Mouse (Mus musculus): ENCODE measurements around the gene Polr1e. TPM values are rescaled to one million over a fixed set of nuclear protein-coding genes. Genes with fewer than 3 reads are reported as not detected.

Polr1e gene
- polyA plus RNA-seq (2015; fragmentation: Nextera tagmentation; extraction: Ambion mirVana), result 33.9 and 36.7 TPM in 2 replicates

DNA sequence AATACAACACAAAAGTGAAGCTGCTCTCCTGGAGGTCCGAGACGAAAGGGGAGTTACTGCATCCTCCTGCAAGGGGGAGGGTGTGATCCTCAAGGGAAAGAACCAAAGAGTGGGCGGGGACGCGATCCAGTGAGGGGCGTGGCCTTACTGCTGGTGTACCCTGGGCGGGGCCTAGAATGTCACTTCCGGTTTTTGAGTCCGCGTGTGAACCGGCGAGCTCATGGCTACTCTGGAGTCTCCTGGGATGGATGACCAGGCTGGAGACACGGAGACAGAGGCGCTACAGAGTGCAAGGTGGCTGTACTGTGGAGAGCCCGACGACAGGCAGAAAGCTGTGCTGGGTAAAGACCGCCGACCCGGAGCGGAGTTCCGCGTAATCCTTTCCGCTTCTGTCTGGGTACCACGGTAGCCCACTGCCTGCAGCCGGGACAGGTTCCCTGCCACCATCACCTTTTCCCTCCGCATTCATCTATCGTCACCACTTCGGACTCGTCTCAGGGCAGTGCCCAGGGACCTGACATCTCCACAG lies at the start of gene Polr1e:
Polr1e (plus strand) TSS at position 132 of the 529 bp plus-strand sequence.
- no peaks in the 10 kb centered on the region for H3K36me3 ChIP-seq
- peak; percentile 88 for ATAC-seq (ENCODE audit: low FRiP score, low read depth)
- H3K4me3 ChIP-seq, result peak within 1 kb of the TSS; percentile 77
- H3K9me3 ChIP-seq, result no peaks in the 10 kb centered on the region
- peak within 1 kb of the TSS; percentile 43; the same call in 1 of the 2 replicates for H3K27ac ChIP-seq (replicated peaks)
- under 1% methylated on average over 29 of the region's 29 CpGs for WGBS
- H3K4me1 ChIP-seq (replicated peaks), result peaks cover 23% of the 10 kb centered on the region
- no peaks in the 10 kb centered on the region for H3K27me3 ChIP-seq
- H3K9ac ChIP-seq, result peak within 1 kb of the TSS; percentile 64
- H3K4me2 ChIP-seq, result peak within 1 kb of the TSS; percentile 94

DNA sequence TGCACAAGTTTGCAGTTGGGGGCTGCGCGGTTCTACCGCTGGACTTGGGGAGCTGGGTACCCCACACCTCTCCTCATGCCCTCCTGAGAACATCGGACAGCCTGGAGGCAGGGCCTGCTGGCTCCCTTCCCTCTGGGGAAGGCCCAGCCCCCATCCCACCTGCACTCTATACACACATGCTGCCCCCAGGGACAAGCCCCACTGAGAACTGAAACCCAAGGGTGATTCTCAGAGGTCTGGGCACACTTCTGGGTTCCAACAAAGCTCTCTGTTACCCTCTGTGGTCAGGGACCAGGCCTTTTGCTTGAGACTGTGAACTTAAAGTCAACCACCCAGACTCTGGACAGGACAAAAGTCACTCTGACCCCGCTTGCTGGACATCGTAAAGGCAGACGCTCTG lies 48.3 kb upstream of the Polr1e start:
- no peak for ATAC-seq (ENCODE audit: low FRiP score, low read depth)
- H3K4me1 ChIP-seq (replicated peaks), result peaks cover 5% of the 10 kb centered on the region; the same call in 1 of the 2 replicates
- H3K36me3 ChIP-seq, result no peaks in the 10 kb centered on the region
- 92% methylated on average over 7 of the region's 7 CpGs for WGBS
- no peak overlapping the region for H3K4me2 ChIP-seq
- no peak overlapping the region for H3K4me3 ChIP-seq
- H3K9me3 ChIP-seq, result no peaks in the 10 kb centered on the region
- no peak overlapping the region for H3K9ac ChIP-seq
- H3K27ac ChIP-seq (replicated peaks), result no peak overlapping the region
- no peaks in the 10 kb centered on the region for H3K27me3 ChIP-seq

DNA sequence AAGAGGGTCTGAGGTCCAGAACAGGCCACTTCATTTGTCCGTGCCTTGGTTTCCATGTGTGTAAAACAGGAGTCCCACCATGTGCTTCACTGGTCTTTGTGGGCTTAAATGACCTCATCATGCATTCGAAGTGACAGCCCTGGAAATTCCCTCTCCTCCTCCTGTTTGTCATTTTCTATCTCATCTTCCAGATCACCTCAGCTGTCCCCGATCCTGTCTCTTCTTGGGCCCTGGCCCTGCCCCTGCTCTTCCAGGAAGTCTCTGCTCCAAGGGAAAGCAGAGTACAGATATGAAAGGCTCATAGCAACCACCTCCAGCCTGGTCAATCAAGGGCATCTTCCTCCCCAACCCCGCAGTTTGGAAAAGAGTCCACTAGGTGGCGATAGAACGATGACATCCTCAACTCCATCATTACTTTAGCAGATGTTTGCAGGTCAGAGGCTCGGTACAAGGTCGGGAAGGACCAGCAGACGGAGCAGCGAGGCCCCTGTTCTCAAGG lies 47.7 kb upstream of the Polr1e start:
- Histone ChIP-seq H3K4me2 (no peak overlapping the region), H3K4me1 (replicated peaks) (peaks cover 5% of the 10 kb centered on the region; the same call in 1 of the 2 replicates), H3K4me3 (no peak overlapping the region), H3K36me3 (no peaks in the 10 kb centered on the region), H3K9ac (no peak overlapping the region), H3K27me3 (no peaks in the 10 kb centered on the region), H3K9me3 (no peaks in the 10 kb centered on the region), H3K27ac (replicated peaks) (no peak overlapping the region)
- WGBS, result 25% methylated on average over 10 of the region's 10 CpGs
- ATAC-seq (ENCODE audit: low FRiP score, low read depth), result no peak

DNA sequence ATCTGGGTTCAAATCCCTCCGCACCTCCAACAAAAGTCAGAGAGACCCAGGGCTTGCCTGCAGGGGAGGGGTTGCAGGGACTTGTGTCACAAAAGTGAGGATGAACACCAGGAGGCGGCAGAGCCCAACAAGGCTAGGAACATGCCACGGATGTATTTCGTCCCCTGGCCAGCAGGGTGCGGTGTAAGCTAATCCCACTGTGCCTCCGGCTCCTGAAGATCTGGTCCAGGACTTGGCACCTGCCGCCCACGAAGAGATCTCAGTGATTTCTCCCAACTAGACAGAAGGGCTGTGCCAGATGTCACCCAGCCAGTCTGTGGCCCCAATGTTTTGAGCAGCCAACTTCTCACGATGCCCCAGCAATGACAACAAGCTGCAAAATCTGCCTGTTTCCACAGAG lies 44.9 kb upstream of the Polr1e start:
- H3K27me3 ChIP-seq, result no peaks in the 10 kb centered on the region
- peaks cover 5% of the 10 kb centered on the region; the same call in 1 of the 2 replicates for H3K4me1 ChIP-seq (replicated peaks)
- H3K4me3 ChIP-seq, result no peak overlapping the region
- 12% methylated on average over 9 of the region's 9 CpGs for WGBS
- H3K9ac ChIP-seq, result no peak overlapping the region
- H3K36me3 ChIP-seq, result no peaks in the 10 kb centered on the region
- peak overlapping the region; percentile 37 for H3K4me2 ChIP-seq
- ATAC-seq (ENCODE audit: low FRiP score, low read depth), result 0 out of 2 replicates have a peak, but pooled peaks have one; percentile 52
- no peak overlapping the region for H3K27ac ChIP-seq (replicated peaks)
- no peaks in the 10 kb centered on the region for H3K9me3 ChIP-seq

DNA sequence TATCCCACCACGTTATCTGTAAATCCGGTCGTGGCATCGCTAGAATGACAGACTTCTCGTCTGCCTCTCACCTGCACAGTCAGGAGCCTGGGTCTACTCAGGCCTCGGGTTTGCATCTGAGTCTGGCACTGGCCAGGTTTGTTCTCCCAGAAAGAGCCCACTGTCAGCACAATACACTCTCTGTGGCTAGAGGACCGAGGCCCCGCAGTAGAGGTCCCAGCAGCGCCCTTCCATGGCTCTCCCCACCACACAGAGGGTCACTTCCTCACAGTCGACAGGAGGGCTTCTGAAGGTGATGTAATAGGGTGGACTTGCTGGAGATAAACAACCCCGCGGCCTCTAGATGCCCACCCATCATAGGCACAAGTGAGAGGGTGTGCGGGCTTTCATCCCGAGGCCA lies 44.5 kb upstream of the Polr1e start:
- Histone ChIP-seq H3K4me2 (peak overlapping the region; percentile 37), H3K4me3 (no peak overlapping the region), H3K9ac (no peak overlapping the region), H3K27ac (replicated peaks) (no peak overlapping the region), H3K36me3 (no peaks in the 10 kb centered on the region), H3K4me1 (replicated peaks) (peaks cover 5% of the 10 kb centered on the region; the same call in 1 of the 2 replicates), H3K9me3 (no peaks in the 10 kb centered on the region), H3K27me3 (no peaks in the 10 kb centered on the region)
- no peak; the same call in 1 of the 2 replicates for ATAC-seq (ENCODE audit: low FRiP score, low read depth)
- WGBS, result 57% methylated on average over 14 of the region's 14 CpGs

DNA sequence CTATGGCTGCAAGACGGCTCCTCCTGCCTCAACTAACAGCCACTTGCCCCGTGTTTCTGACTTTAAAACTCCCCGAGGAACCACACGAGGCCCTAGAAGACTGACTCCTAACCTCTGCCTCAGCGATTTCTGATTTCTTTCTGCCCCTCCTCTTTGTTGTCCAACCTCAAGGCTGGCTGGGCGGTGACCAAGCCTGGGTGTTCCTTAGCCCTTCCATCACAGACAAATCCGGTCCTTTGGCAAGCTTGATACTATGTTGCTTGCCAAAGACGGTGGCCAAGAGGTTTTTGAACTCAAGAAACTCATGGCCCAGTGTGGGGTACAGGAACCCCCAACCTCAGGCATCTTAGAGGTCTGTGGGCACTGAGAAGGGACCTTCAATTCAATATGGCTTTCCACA lies 44.1 kb upstream of the Polr1e start:
- H3K4me2 ChIP-seq, result no peak overlapping the region
- no peaks in the 10 kb centered on the region for H3K9me3 ChIP-seq
- H3K9ac ChIP-seq, result no peak overlapping the region
- no peak for ATAC-seq (ENCODE audit: low FRiP score, low read depth)
- H3K36me3 ChIP-seq, result no peaks in the 10 kb centered on the region
- WGBS, result 81% methylated on average over 8 of the region's 8 CpGs
- no peaks in the 10 kb centered on the region for H3K27me3 ChIP-seq
- H3K4me1 ChIP-seq (replicated peaks), result peaks cover 5% of the 10 kb centered on the region; the same call in 1 of the 2 replicates
- H3K27ac ChIP-seq (replicated peaks), result no peak overlapping the region
- no peak overlapping the region for H3K4me3 ChIP-seq

DNA sequence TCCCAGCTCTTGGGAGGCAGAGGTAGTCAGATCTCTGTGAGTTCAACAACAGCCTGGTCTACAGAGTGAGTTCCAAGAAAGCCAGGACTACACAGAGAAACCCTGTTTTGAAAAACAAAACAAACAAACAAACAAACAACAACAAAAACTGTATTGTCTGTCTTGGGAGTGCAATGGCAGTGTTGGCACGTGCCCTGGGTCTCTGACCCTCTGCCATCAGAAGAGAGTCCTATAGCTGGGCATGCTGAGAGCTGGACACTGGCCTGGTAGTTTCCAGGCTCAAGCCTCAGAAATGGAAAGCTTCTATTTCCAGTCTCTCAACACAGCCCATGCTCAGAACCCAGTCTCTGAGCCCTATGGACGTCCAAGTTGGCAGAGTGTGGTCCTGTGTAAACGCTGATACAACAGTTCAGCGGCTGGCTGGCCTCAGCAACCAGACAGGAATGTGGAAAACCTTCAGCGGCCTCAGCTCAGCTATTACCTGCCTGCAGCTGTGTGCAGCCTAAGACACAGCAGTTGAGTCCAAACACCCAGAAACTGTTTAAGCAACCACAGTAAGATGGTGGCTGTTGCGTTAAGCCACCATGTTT lies 42.3 kb upstream of the Polr1e start:
- no peaks in the 10 kb centered on the region for H3K27me3 ChIP-seq
- H3K36me3 ChIP-seq, result no peaks in the 10 kb centered on the region
- H3K9ac ChIP-seq, result no peak overlapping the region
- peaks cover 13% of the 10 kb centered on the region for H3K4me1 ChIP-seq (replicated peaks)
- no peak overlapping the region for H3K27ac ChIP-seq (replicated peaks)
- H3K4me2 ChIP-seq, result no peak overlapping the region
- ATAC-seq (ENCODE audit: low FRiP score, low read depth), result no peak
- WGBS, result 86% methylated on average over 6 of the region's 6 CpGs
- no peaks in the 10 kb centered on the region for H3K9me3 ChIP-seq
- H3K4me3 ChIP-seq, result no peak overlapping the region

DNA sequence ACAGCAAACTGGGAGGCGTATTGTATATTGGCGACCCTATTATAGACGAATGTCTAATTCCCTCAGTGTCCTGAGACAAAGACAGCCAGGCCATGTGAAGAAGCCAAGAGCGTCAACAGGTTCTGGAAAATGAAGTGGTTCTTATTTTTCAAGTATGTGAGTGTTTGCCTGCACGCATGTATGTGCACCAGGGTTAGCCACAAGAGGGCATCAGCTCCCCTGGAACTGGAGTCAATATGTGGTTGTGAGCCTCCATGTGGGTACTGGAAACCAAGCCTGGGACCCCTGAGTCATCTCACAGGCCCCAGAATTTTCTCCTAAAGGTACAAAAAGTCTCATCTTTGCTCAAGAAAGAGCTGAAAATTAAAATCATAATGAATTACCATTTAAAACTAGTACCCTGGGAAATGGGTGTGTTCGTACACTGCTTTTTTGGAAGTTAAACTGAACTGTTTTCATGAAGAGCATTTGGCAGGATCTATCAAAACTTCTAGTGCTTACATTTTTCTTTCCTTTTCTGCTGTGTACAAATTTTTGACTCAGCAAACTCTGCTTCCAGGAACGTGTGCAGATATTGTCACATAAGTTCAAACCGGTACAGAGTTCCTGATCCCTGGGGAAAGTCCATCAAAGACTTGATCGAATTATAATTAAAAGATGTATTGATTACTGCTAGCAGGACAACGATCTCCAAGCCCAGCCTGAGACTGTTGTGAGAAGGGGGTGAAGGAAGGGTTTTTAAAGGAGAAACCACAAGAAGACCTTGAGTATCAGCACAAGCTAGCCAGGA lies 41.3 kb upstream of the Polr1e start:
- Histone ChIP-seq H3K4me2 (no peak overlapping the region), H3K4me1 (replicated peaks) (peaks cover 21% of the 10 kb centered on the region), H3K36me3 (no peaks in the 10 kb centered on the region), H3K4me3 (no peak overlapping the region), H3K27ac (replicated peaks) (no peak overlapping the region), H3K27me3 (no peaks in the 10 kb centered on the region), H3K9ac (no peak overlapping the region), H3K9me3 (no peaks in the 10 kb centered on the region)
- 88% methylated on average over 10 of the region's 10 CpGs for WGBS
- no peak for ATAC-seq (ENCODE audit: low FRiP score, low read depth)

DNA sequence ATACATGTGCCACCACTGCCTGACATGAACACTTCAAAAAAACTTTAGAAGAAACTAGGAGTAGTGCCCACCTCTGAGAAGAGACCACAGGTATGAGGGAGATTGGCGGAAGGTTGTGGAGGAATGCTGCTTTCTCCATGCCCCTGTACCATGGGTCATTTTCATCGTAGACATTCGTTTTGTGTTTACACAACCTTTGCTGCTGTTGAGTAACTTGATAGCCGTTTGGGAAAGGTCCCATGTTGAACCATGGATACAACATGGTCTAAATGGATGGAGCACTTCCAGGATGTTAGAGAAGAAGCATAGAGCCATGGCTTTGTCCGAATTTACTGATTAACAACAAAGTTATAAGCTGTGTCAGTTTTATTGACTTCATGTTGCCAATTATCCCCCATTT lies 40.2 kb upstream of the Polr1e start:
- Histone ChIP-seq H3K4me2 (no peak overlapping the region), H3K9me3 (no peaks in the 10 kb centered on the region), H3K27ac (replicated peaks) (no peak overlapping the region), H3K27me3 (no peaks in the 10 kb centered on the region), H3K9ac (no peak overlapping the region), H3K36me3 (no peaks in the 10 kb centered on the region), H3K4me3 (no peak overlapping the region), H3K4me1 (replicated peaks) (peaks cover 25% of the 10 kb centered on the region)
- ATAC-seq (ENCODE audit: low FRiP score, low read depth), result no peak
- WGBS, result 83% methylated on average over 5 of the region's 5 CpGs

DNA sequence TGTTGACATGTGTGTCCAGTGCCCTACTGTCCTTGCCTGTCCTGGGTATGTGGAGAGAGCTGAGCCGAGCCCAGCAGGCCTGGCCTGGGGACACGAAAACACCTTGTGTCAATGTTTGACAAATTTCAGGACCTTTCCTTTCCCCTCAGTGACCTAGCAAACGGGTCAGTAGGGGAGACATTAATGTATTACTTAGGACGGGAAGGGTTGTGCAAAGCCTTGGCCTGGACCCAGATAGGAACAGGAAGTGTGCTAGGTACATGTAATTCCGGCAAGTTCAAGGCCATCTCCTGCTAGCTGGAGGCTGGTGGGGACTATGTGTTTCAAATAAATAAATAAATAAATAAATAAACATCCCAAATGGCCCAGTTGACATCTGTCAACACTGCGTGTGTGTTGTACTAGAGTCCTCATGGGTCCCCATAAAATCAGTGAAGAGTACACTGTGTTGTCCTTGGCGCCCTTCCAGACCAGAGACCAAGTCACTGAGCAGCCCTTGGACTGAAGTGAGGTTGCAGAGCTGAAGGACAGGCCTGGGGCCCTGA lies 38.5 kb upstream of the Polr1e start:
- peaks cover 19% of the 10 kb centered on the region for H3K4me1 ChIP-seq (replicated peaks)
- no peak overlapping the region for H3K4me2 ChIP-seq
- H3K27ac ChIP-seq (replicated peaks), result no peak overlapping the region
- no peaks in the 10 kb centered on the region for H3K27me3 ChIP-seq
- H3K36me3 ChIP-seq, result no peaks in the 10 kb centered on the region
- WGBS, result 73% methylated on average over 7 of the region's 7 CpGs
- no peak overlapping the region for H3K4me3 ChIP-seq
- ATAC-seq (ENCODE audit: low FRiP score, low read depth), result no peak
- H3K9me3 ChIP-seq, result no peaks in the 10 kb centered on the region
- no peak overlapping the region for H3K9ac ChIP-seq

DNA sequence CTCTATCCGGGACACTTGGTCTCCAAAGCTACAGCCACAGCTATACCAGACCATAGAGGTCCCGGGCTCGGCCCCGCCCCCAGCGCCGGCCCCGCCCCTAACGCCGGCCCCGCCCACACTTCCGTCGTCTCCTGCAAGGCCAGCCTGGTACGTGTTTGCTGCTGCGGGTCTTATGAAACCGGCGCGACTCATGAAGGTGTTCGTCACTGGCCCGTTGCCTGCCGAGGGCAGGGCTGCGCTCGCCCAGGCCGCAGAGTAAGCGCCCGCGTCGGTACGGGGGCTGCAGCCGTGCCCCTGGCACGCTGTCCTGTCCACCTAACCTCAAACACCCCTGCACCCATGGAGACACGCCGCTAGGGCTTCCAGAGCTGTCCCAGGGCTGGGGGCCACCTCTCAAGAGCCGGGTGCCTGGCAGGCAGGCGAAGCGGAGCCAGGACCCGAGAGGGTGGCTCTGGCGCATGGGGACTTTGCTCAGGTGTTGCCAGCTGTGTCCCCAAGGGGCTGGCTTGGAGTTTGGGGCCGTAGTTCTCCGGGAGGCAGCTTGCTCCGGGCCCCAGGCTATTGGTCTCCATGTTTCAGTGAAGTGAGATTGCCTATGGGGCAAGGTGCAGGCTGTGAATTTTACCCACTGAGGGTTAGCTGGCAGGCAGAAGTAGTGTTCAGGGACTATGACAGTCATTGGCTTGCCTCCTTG lies 37.0 kb upstream of the Polr1e start, which contains the start of gene Grhpr:
Grhpr (plus strand) TSS at position 116 of the 694 bp plus-strand sequence.
- no peaks in the 10 kb centered on the region for H3K27me3 ChIP-seq
- peak within 1 kb of the TSS; percentile 71 for H3K4me2 ChIP-seq
- WGBS, result under 1% methylated on average over 40 of the region's 40 CpGs
- peak within 1 kb of the TSS; percentile 49 for H3K9ac ChIP-seq
- H3K9me3 ChIP-seq, result no peaks in the 10 kb centered on the region
- H3K4me3 ChIP-seq, result peak within 1 kb of the TSS; percentile 48
- ATAC-seq (ENCODE audit: low FRiP score, low read depth), result peak; percentile 90
- no peaks in the 10 kb centered on the region for H3K36me3 ChIP-seq
- H3K4me1 ChIP-seq (replicated peaks), result peaks cover 19% of the 10 kb centered on the region
- H3K27ac ChIP-seq (replicated peaks), result peak within 1 kb of the TSS; percentile 20

All from hindbrain, embryonic 15.5 days (tissue).